Mouse (Mus musculus): ENCODE measurements around the gene Tacc2. TPM values are rescaled to one million over a fixed set of nuclear protein-coding genes. Genes with fewer than 3 reads are reported as not detected.
"Not testable (repeated sequence)": the region's sequence is repeated elsewhere in the genome, so short reads cannot be mapped to it uniquely, and the experiment has no call there.

The Tacc2 gene
- polyA plus RNA-seq, 1 experiment from 2014 or later = 27.5 TPM

DNA sequence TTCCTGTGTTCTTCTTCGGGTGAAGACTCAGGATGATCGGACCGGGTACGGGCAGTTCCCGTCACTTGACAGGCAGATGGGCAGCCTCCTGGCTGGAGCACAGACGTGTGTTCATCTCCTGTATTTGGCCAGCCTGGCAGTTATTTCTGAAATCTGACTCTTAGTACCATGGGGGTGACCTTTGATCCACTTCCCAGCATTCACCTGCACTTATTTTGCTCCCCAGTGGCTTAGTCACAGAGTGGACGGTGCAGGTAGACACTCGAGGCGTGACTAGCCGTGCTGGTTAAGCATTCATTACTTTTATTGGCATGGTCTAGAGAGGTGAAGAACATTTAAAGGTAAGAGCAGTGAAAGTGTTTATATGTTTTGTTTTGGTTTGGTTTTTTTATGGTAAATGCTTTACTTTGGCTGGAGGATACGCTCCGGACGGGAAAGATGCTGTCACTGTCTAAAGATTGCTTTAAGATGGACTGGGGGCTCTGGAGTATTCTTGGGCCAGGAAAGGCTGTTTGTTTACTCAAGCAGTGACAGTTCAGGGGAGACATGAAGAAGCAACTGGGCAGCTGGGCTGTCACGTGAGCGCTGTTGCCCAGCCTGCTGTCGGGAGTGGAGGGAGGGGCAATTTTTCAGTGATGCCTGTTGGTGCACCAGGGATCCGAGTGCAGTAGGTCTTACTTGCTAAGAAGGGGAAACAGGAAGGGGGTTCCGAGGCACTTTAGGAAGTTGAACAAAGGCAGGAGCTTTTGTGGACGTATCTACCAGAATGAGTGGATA is 19.0 kb downstream of the Tacc2 start:
- H3K27ac ChIP-seq; H3K4me2 ChIP-seq (ENCODE audit: low read length); H3K4me3 ChIP-seq (replicated peaks; ENCODE audit: low read depth, low read length); H3K36me3 ChIP-seq (ENCODE audit: insufficient read depth, low read length); H3K27me3 ChIP-seq (ENCODE audit: insufficient read depth, low read length); H3K9ac ChIP-seq (ENCODE audit: low read depth, low read length); H3K4me1 ChIP-seq (replicated peaks; ENCODE audit: insufficient read depth, low read length); H3K9me3 ChIP-seq (replicated peaks; ENCODE audit: low read length): not testable (repeated sequence)
- 16% methylated on average over 6 of the region's 19 CpGs for WGBS
- ATAC-seq (replicated peaks; ENCODE audit: low FRiP score, low read depth) = peak; percentile 53; the same call in 1 of the 2 replicates
- peak; percentile 40 for DNase-seq (ENCODE audit: low spot score)

DNA sequence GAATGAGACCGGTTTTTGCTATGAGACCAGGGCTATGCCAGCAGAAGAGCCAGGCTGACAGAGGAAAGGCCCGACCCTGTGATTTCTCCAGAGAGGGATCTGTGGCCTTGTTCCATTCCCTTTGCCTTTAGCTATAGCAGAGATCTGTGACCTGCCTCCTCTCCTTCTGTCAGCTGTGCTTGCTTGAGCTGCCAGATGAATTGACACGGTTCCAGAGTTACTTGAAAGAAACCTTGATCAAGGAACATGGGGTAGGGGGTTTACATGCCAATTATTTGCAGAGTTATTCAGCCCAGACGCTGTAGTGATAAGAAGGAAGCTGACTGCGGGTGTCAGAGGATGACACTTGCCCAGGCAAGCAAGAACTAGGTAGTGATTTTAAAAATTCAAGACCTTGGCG is 20.3 kb downstream of the Tacc2 start:
- no peak for TF ChIP-seq CTCF (IDR thresholded peaks at IDR 0.05; ENCODE audit: low read depth)
- no peak overlapping the region for H3K4me3 ChIP-seq (replicated peaks; ENCODE audit: low read depth, low read length)
- H3K27ac ChIP-seq = no peak overlapping the region
- ATAC-seq (replicated peaks; ENCODE audit: low FRiP score, low read depth) = no peak
- H3K36me3 ChIP-seq (ENCODE audit: insufficient read depth, low read length) = no peaks in the 10 kb centered on the region
- no peaks in the 10 kb centered on the region for H3K4me1 ChIP-seq (replicated peaks; ENCODE audit: insufficient read depth, low read length)
- DNase-seq (ENCODE audit: low spot score) = no peak
- no peak overlapping the region for H3K9ac ChIP-seq (ENCODE audit: low read depth, low read length)
- H3K9me3 ChIP-seq (replicated peaks; ENCODE audit: low read length) = no peaks in the 10 kb centered on the region
- no peaks in the 10 kb centered on the region for H3K27me3 ChIP-seq (ENCODE audit: insufficient read depth, low read length)
- 70% methylated on average over 6 of the region's 6 CpGs for WGBS
- H3K4me2 ChIP-seq (ENCODE audit: low read length) = no peak overlapping the region

- no peak overlapping the region for H3K9ac ChIP-seq (ENCODE audit: low read depth, low read length)
- WGBS = 88% methylated on average over 3 of the region's 3 CpGs
- ATAC-seq (replicated peaks; ENCODE audit: low FRiP score, low read depth) = no peak
Observed at GRCm38 (mm10) chr7:130600074-130600473, 22.8 kb downstream of the Tacc2 start.

GRCm38 (mm10) chr7:130600546-130600945 is 23.3 kb downstream of the Tacc2 start:
- Histone ChIP-seq H3K4me1 (replicated peaks; ENCODE audit: insufficient read depth, low read length) (no peaks in the 10 kb centered on the region), H3K27ac (no peak overlapping the region), H3K4me2 (ENCODE audit: low read length) (no peak overlapping the region), H3K27me3 (ENCODE audit: insufficient read depth, low read length) (no peaks in the 10 kb centered on the region), H3K36me3 (ENCODE audit: insufficient read depth, low read length) (no peaks in the 10 kb centered on the region), H3K4me3 (replicated peaks; ENCODE audit: low read depth, low read length) (no peak overlapping the region), H3K9ac (ENCODE audit: low read depth, low read length) (no peak overlapping the region), H3K9me3 (replicated peaks; ENCODE audit: low read length) (no peaks in the 10 kb centered on the region)
- 79% methylated on average over 2 of the region's 2 CpGs for WGBS
- ATAC-seq (replicated peaks; ENCODE audit: low FRiP score, low read depth) (no peak), DNase-seq (ENCODE audit: low spot score) (no peak)
- TF ChIP-seq CTCF (IDR thresholded peaks at IDR 0.05; ENCODE audit: low read depth) = no peak

More at GRCm38 (mm10) chr7:130600074-130600473, 22.8 kb downstream of the Tacc2 start:
- Histone ChIP-seq H3K9me3 (replicated peaks; ENCODE audit: low read length) (no peaks in the 10 kb centered on the region), H3K4me1 (replicated peaks; ENCODE audit: insufficient read depth, low read length) (no peaks in the 10 kb centered on the region), H3K27ac (no peak overlapping the region), H3K4me2 (ENCODE audit: low read length) (no peak overlapping the region), H3K4me3 (replicated peaks; ENCODE audit: low read depth, low read length) (no peak overlapping the region), H3K27me3 (ENCODE audit: insufficient read depth, low read length) (no peaks in the 10 kb centered on the region), H3K36me3 (ENCODE audit: insufficient read depth, low read length) (no peaks in the 10 kb centered on the region)
- DNase-seq (ENCODE audit: low spot score) = no peak
- no peak for TF ChIP-seq CTCF (IDR thresholded peaks at IDR 0.05; ENCODE audit: low read depth)

GRCm38 (mm10) chr7:130602804-130603203 is 25.6 kb downstream of the Tacc2 start:
- TF ChIP-seq CTCF (IDR thresholded peaks at IDR 0.05; ENCODE audit: low read depth) = no peak
- no peaks in the 10 kb centered on the region for H3K4me1 ChIP-seq (replicated peaks; ENCODE audit: insufficient read depth, low read length)
- no peak overlapping the region for H3K9ac ChIP-seq (ENCODE audit: low read depth, low read length)
- no peaks in the 10 kb centered on the region for H3K9me3 ChIP-seq (replicated peaks; ENCODE audit: low read length)
- H3K36me3 ChIP-seq (ENCODE audit: insufficient read depth, low read length) = no peaks in the 10 kb centered on the region
- H3K27ac ChIP-seq = no peak overlapping the region
- no peak for ATAC-seq (replicated peaks; ENCODE audit: low FRiP score, low read depth)
- no peak for DNase-seq (ENCODE audit: low spot score)
- no peak overlapping the region for H3K4me2 ChIP-seq (ENCODE audit: low read length)
- H3K27me3 ChIP-seq (ENCODE audit: insufficient read depth, low read length) = no peaks in the 10 kb centered on the region
- 100% methylated on average over 1 of the region's 1 CpGs for WGBS
- H3K4me3 ChIP-seq (replicated peaks; ENCODE audit: low read depth, low read length) = no peak overlapping the region

- ATAC-seq (replicated peaks; ENCODE audit: low FRiP score, low read depth) (no peak), DNase-seq (ENCODE audit: low spot score) (no peak)
- no peak overlapping the region for H3K27ac ChIP-seq
- no peak overlapping the region for H3K4me2 ChIP-seq (ENCODE audit: low read length)
- H3K27me3 ChIP-seq (ENCODE audit: insufficient read depth, low read length) = no peaks in the 10 kb centered on the region
- no peaks in the 10 kb centered on the region for H3K4me1 ChIP-seq (replicated peaks; ENCODE audit: insufficient read depth, low read length)
- WGBS = 90% methylated on average over 5 of the region's 5 CpGs
- no peaks in the 10 kb centered on the region for H3K9me3 ChIP-seq (replicated peaks; ENCODE audit: low read length)
- no peaks in the 10 kb centered on the region for H3K36me3 ChIP-seq (ENCODE audit: insufficient read depth, low read length)
- H3K9ac ChIP-seq (ENCODE audit: low read depth, low read length) = no peak overlapping the region
- TF ChIP-seq CTCF (IDR thresholded peaks at IDR 0.05; ENCODE audit: low read depth) = no peak
- no peak overlapping the region for H3K4me3 ChIP-seq (replicated peaks; ENCODE audit: low read depth, low read length)
Observed at GRCm38 (mm10) chr7:130603556-130603955, 26.3 kb downstream of the Tacc2 start.

DNA sequence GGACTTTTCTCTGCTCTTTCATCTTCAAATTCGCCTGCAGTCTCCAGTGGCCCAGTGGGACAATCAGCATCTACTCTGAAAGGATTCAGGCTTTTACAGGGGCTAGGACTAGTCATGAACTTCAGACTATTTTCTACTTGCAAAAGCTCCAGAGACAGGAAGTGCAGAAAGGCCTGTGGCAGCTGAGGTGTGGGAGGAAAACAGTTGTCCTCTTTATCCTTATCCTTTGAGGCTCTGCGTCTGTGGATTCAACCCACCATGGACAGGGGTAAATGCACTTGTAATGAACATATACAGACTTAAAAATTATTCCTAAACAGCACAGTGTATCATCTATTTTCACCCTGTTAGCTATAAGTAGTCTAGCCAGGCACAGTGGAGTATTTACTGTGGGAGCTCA is 27.2 kb downstream of the Tacc2 start:
- WGBS = 77% methylated on average over 2 of the region's 2 CpGs
- H3K9me3 ChIP-seq (replicated peaks; ENCODE audit: low read length) = no peaks in the 10 kb centered on the region
- no peaks in the 10 kb centered on the region for H3K36me3 ChIP-seq (ENCODE audit: insufficient read depth, low read length)
- no peak overlapping the region for H3K27ac ChIP-seq
- H3K4me1 ChIP-seq (replicated peaks; ENCODE audit: insufficient read depth, low read length) = no peaks in the 10 kb centered on the region
- H3K9ac ChIP-seq (ENCODE audit: low read depth, low read length) = no peak overlapping the region
- no peak overlapping the region for H3K4me2 ChIP-seq (ENCODE audit: low read length)
- no peak overlapping the region for H3K4me3 ChIP-seq (replicated peaks; ENCODE audit: low read depth, low read length)
- no peak for TF ChIP-seq CTCF (IDR thresholded peaks at IDR 0.05; ENCODE audit: low read depth)
- ATAC-seq (replicated peaks; ENCODE audit: low FRiP score, low read depth) (no peak), DNase-seq (ENCODE audit: low spot score) (no peak)
- H3K27me3 ChIP-seq (ENCODE audit: insufficient read depth, low read length) = no peaks in the 10 kb centered on the region

All from kidney, postnatal 0 days (tissue).